In genomic region chr4:153758781-153759180, GRCm38 (mm10) we compare ENCODE assay signal across 19 mouse cellular contexts.
DNase-seq lines count a peak whose midpoint lies in the region; ATAC-seq and TF ChIP-seq lines count a peak whose summit lies in the region.
"Had no signal": no experiment of that assay in that cellular context is flagged by ENCODE, and none has a peak within 500 bp of the region (broad histone marks: within the 10 kb centered on the region; RNA-seq: fewer than 3 reads in every experiment).

No protein-coding gene starts in this region.

- intact Hi-C loops in gastrocnemius, adult 2 months (cut with DNase I): no loop called here
- intact Hi-C loops in gastrocnemius, postnatal 36 days (cut with DNase I): no loop called here

- no peaks in the 10 kb centered on the region for H3K36me3 ChIP-seq in kidney, embryonic 15.5 days
- no peaks in the 10 kb centered on the region for H3K36me3 ChIP-seq in neural tube, embryonic 13.5 days
- H3K36me3 ChIP-seq in neural tube, embryonic 15.5 days: no peaks in the 10 kb centered on the region
- H3K36me3 ChIP-seq: embryonic facial prominence, embryonic 10.5 days; forebrain, embryonic 15.5 days; hindbrain, embryonic 12.5 days; liver, embryonic 13.5 days; neural tube, embryonic 12.5 days had no signal

- H3K9me3 ChIP-seq in kidney, embryonic 15.5 days (replicated peaks): no peaks in the 10 kb centered on the region
- H3K9me3 ChIP-seq in neural tube, embryonic 13.5 days: no peaks in the 10 kb centered on the region
- no peaks in the 10 kb centered on the region for H3K9me3 ChIP-seq in neural tube, embryonic 15.5 days (replicated peaks)
- H3K9me3 ChIP-seq: embryonic facial prominence, embryonic 10.5 days; forebrain, embryonic 15.5 days; hindbrain, embryonic 12.5 days; neural tube, embryonic 12.5 days had no signal

- no peak overlapping the region for H3K4me2 ChIP-seq in kidney, embryonic 15.5 days
- H3K4me2 ChIP-seq in neural tube, embryonic 13.5 days: no peak overlapping the region
- H3K4me2 ChIP-seq in neural tube, embryonic 15.5 days: no peak overlapping the region
- H3K4me2 ChIP-seq: forebrain, embryonic 15.5 days; hindbrain, embryonic 12.5 days; liver, embryonic 13.5 days; neural tube, embryonic 12.5 days had no signal

- peak; percentile 49 for ATAC-seq in kidney, embryonic 15.5 days (replicated peaks; ENCODE audit: low FRiP score)
- ATAC-seq in neural tube, embryonic 13.5 days (ENCODE audit: low read depth): no peak
- no peak for ATAC-seq in neural tube, embryonic 15.5 days (ENCODE audit: low FRiP score)
- ATAC-seq: forebrain, embryonic 15.5 days had no signal

- DNase-seq in gastrocnemius, adult 2 months: peak; percentile 27
- no peak for DNase-seq in gastrocnemius, postnatal 36 days
- no peak for DNase-seq in kidney, postnatal 36 days
- no peak for DNase-seq in adrenal gland, postnatal 36 days
- no peak for DNase-seq in right cerebral cortex, postnatal 14 days
- DNase-seq: cerebellum, postnatal 36 days; liver, embryonic 13.5 days; midbrain, embryonic 14.5 days; right cerebral cortex, adult 18-20 months; thymus, postnatal 4 days had no signal

- TF ChIP-seq CTCF in gastrocnemius, adult 2 months (IDR thresholded peaks at IDR 0.05): no peak

- no peak overlapping the region for H3K4me3 ChIP-seq in gastrocnemius, adult 2 months
- H3K4me3 ChIP-seq in kidney, embryonic 15.5 days (replicated peaks): no peak overlapping the region
- no peak overlapping the region for H3K4me3 ChIP-seq in neural tube, embryonic 13.5 days
- H3K4me3 ChIP-seq in neural tube, embryonic 15.5 days (replicated peaks): no peak overlapping the region
- H3K4me3 ChIP-seq: embryonic facial prominence, embryonic 10.5 days; erythroblast, embryonic 14.5 days; forebrain, embryonic 15.5 days; hindbrain, embryonic 12.5 days; liver, embryonic 13.5 days; neural tube, embryonic 12.5 days had no signal

- 29% methylated on average over 8 of the region's 8 CpGs for WGBS in kidney, embryonic 15.5 days
- WGBS in neural tube, embryonic 13.5 days: 45% methylated on average over 8 of the region's 8 CpGs
- 39% methylated on average over 8 of the region's 8 CpGs for WGBS in neural tube, embryonic 15.5 days

- no peaks in the 10 kb centered on the region for H3K27me3 ChIP-seq in kidney, embryonic 15.5 days
- H3K27me3 ChIP-seq in neural tube, embryonic 13.5 days: no peaks in the 10 kb centered on the region
- no peaks in the 10 kb centered on the region for H3K27me3 ChIP-seq in neural tube, embryonic 15.5 days (replicated peaks)
- H3K27me3 ChIP-seq: CH12.LX; forebrain, embryonic 15.5 days; hindbrain, embryonic 12.5 days; liver, embryonic 13.5 days; neural tube, embryonic 12.5 days had no signal

- H3K4me1 ChIP-seq in kidney, embryonic 15.5 days: peaks cover 11% of the 10 kb centered on the region; the same call in 1 of the 2 replicates
- peaks cover 12% of the 10 kb centered on the region for H3K4me1 ChIP-seq in neural tube, embryonic 13.5 days (replicated peaks)
- H3K4me1 ChIP-seq in neural tube, embryonic 15.5 days: peaks cover 16% of the 10 kb centered on the region
- H3K4me1 ChIP-seq: embryonic facial prominence, embryonic 10.5 days; forebrain, embryonic 15.5 days; hindbrain, embryonic 12.5 days; liver, embryonic 13.5 days; neural tube, embryonic 12.5 days had no signal

- H3K27ac ChIP-seq in gastrocnemius, adult 2 months: no peak overlapping the region
- H3K27ac ChIP-seq in kidney, embryonic 15.5 days: no peak overlapping the region
- H3K27ac ChIP-seq in neural tube, embryonic 13.5 days (replicated peaks): 0 out of 2 replicates have a peak overlapping the region, but pooled peaks have one; percentile 9
- H3K27ac ChIP-seq in neural tube, embryonic 15.5 days (replicated peaks): no peak overlapping the region
- H3K27ac ChIP-seq: embryonic facial prominence, embryonic 10.5 days; forebrain, embryonic 15.5 days; hindbrain, embryonic 12.5 days; liver, embryonic 13.5 days; neural tube, embryonic 12.5 days had no signal

- H3K9ac ChIP-seq in kidney, embryonic 15.5 days: no peak overlapping the region
- no peak overlapping the region for H3K9ac ChIP-seq in neural tube, embryonic 13.5 days
- no peak overlapping the region for H3K9ac ChIP-seq in neural tube, embryonic 15.5 days (replicated peaks)
- H3K9ac ChIP-seq: forebrain, embryonic 15.5 days; hindbrain, embryonic 12.5 days; liver, embryonic 13.5 days; neural tube, embryonic 12.5 days had no signal
